Comparison of ENCODE assay signal across 10 mouse cellular contexts in genomic region chr8:109416327-109417100, GRCm38 (mm10).
DNase-seq lines count a peak whose midpoint lies in the region; ATAC-seq and TF ChIP-seq lines count a peak whose summit lies in the region.
"Had no signal": no experiment of that assay in that cellular context is flagged by ENCODE, and none has a peak within 500 bp of the region (broad histone marks: within the 10 kb centered on the region; RNA-seq: fewer than 3 reads in every experiment).

No protein-coding gene starts in this region.

- peaks cover 2 to 51% of the 10 kb centered on the region in 2 experiments; a peak in 2 of 4 replicates for H3K4me1 ChIP-seq in CH12.LX (ENCODE audit: control insufficient read depth in 1 of 2, insufficient read depth in 2 of 2)
- H3K4me1 ChIP-seq in hindbrain, embryonic 15.5 days (replicated peaks): peaks cover 41% of the 10 kb centered on the region
- peaks cover 37% of the 10 kb centered on the region for H3K4me1 ChIP-seq in midbrain, embryonic 14.5 days (ENCODE audit: control insufficient read depth, insufficient read depth, low read length)
- H3K4me1 ChIP-seq in kidney, embryonic 14.5 days (ENCODE audit: control insufficient read depth, insufficient read depth, low read length): no peaks in the 10 kb centered on the region

- H3K9me3 ChIP-seq in CH12.LX (replicated peaks; ENCODE audit: low read length): peaks cover 7% of the 10 kb centered on the region
- no peaks in the 10 kb centered on the region for H3K9me3 ChIP-seq in hindbrain, embryonic 15.5 days
- H3K9me3 ChIP-seq in midbrain, embryonic 14.5 days (ENCODE audit: control insufficient read depth, low read length): no peaks in the 10 kb centered on the region
- no peaks in the 10 kb centered on the region for H3K9me3 ChIP-seq in kidney, embryonic 14.5 days (ENCODE audit: control insufficient read depth, low read length)
- H3K9me3 ChIP-seq: heart, embryonic 13.5 days had no signal

- in situ Hi-C loops in CH12.LX (cut with MboI; ENCODE audit: low pct_ligation_motif_present, low pct_unique_long_range_greater_than_20kb, low sequenced_read_pairs): no loop called here

- TF ChIP-seq EP300 in CH12.LX (IDR thresholded peaks at IDR 0.05; ENCODE audit: low read length): peak; percentile 57; the same call in 1 of the 2 replicates

- H3K4me3 ChIP-seq in CH12.LX (replicated peaks in 1 of 3; ENCODE audit: low read depth in 2 of 3, low read length in 2 of 3, poor library complexity in 1 of 3): peak overlapping the region in 2 of 3 experiments; percentile 17 to 39
- H3K4me3 ChIP-seq in hindbrain, embryonic 15.5 days: no peak overlapping the region
- H3K4me3 ChIP-seq in midbrain, embryonic 14.5 days (replicated peaks; ENCODE audit: low read depth, low read length): 0 out of 2 replicates have a peak overlapping the region, but pooled peaks have one; percentile 7
- no peak overlapping the region for H3K4me3 ChIP-seq in kidney, embryonic 14.5 days (ENCODE audit: low read length)
- H3K4me3 ChIP-seq: heart, embryonic 13.5 days had no signal

- no peaks in the 10 kb centered on the region for H3K27me3 ChIP-seq in CH12.LX (replicated peaks)
- H3K27me3 ChIP-seq in hindbrain, embryonic 15.5 days: no peaks in the 10 kb centered on the region
- H3K27me3 ChIP-seq in midbrain, embryonic 14.5 days (ENCODE audit: control insufficient read depth, insufficient read depth, low read length): no peaks in the 10 kb centered on the region
- H3K27me3 ChIP-seq in kidney, embryonic 14.5 days (ENCODE audit: control insufficient read depth, insufficient read depth, low read length): no peaks in the 10 kb centered on the region
- H3K27me3 ChIP-seq: heart, embryonic 13.5 days had no signal

- no peak overlapping the region for H3K27ac ChIP-seq in CH12.LX (ENCODE audit: insufficient read depth, low read depth)
- H3K27ac ChIP-seq in hindbrain, embryonic 15.5 days (replicated peaks): peak overlapping the region; percentile 82
- H3K27ac ChIP-seq in midbrain, embryonic 14.5 days (replicated peaks; ENCODE audit: low read depth, low read length): peak overlapping the region; percentile 93
- no peak overlapping the region for H3K27ac ChIP-seq in kidney, embryonic 14.5 days (ENCODE audit: low read depth, low read length)
- H3K27ac ChIP-seq: heart, embryonic 13.5 days had no signal

- TF ChIP-seq RAD21 in CH12.LX (IDR thresholded peaks at IDR 0.05; ENCODE audit: low read depth, low read length): no peak

- H3K9ac ChIP-seq in CH12.LX (ENCODE audit: insufficient read depth, low read depth): peak overlapping the region; percentile 42; the same call in 1 of the 2 replicates
- no peak overlapping the region for H3K9ac ChIP-seq in hindbrain, embryonic 15.5 days
- peak overlapping the region; percentile 18; the same call in 1 of the 2 replicates for H3K9ac ChIP-seq in midbrain, embryonic 14.5 days (replicated peaks; ENCODE audit: low read length)
- no peak overlapping the region for H3K9ac ChIP-seq in kidney, embryonic 14.5 days (ENCODE audit: low read depth, low read length)
- H3K9ac ChIP-seq: heart, embryonic 13.5 days had no signal

- peak; percentile 39; the same call in 1 of the 2 replicates for ATAC-seq in hindbrain, embryonic 15.5 days (ENCODE audit: low FRiP score, low read depth)
- ATAC-seq in midbrain, embryonic 14.5 days (ENCODE audit: low FRiP score, low TSS enrichment): peak; percentile 19; the same call in 1 of the 2 replicates
- no peak for ATAC-seq in kidney, embryonic 14.5 days (ENCODE audit: low FRiP score, low TSS enrichment)
- no peak for ATAC-seq in activated CD4-positive, CD25-positive, alpha-beta regulatory T cell, adult 4 months
- ATAC-seq: Patski had no signal

- dilution Hi-C loops in CH12.LX (cut with MboI; ENCODE audit: extremely low pct_ligation_motif_present, extremely low pct_unique_long_range_greater_than_20kb, low sequenced_read_pairs): no loop called here

- H3K79me2 ChIP-seq in CH12.LX (replicated peaks; ENCODE audit: control insufficient read depth, extremely low read depth, insufficient read depth, poor library complexity, severe bottlenecking): no peaks in the 10 kb centered on the region

- 40% methylated on average over 17 of the region's 17 CpGs for WGBS in hindbrain, embryonic 15.5 days
- WGBS in midbrain, embryonic 14.5 days: 44% methylated on average over 17 of the region's 17 CpGs
- 77% methylated on average over 17 of the region's 17 CpGs for WGBS in kidney, embryonic 14.5 days

- peak overlapping the region; percentile 92 for H3K4me2 ChIP-seq in CH12.LX (ENCODE audit: insufficient read depth, low read depth, poor library complexity, severe bottlenecking)
- H3K4me2 ChIP-seq in hindbrain, embryonic 15.5 days: peak overlapping the region; percentile 39
- peak overlapping the region; percentile 38 for H3K4me2 ChIP-seq in midbrain, embryonic 14.5 days (ENCODE audit: low read length)
- no peak overlapping the region for H3K4me2 ChIP-seq in kidney, embryonic 14.5 days (replicated peaks; ENCODE audit: low read depth, low read length)
- H3K4me2 ChIP-seq: heart, embryonic 13.5 days had no signal

- no peak for TF ChIP-seq POLR2A in CH12.LX (IDR thresholded peaks at IDR 0.05; ENCODE audit: low read depth, low read length)

- no peaks in the 10 kb centered on the region for H3K36me3 ChIP-seq in CH12.LX (replicated peaks in 1 of 2; ENCODE audit: control insufficient read depth in 1 of 2, insufficient read depth in 1 of 2, low read length in 1 of 2)
- no peaks in the 10 kb centered on the region for H3K36me3 ChIP-seq in hindbrain, embryonic 15.5 days
- H3K36me3 ChIP-seq in midbrain, embryonic 14.5 days (ENCODE audit: control insufficient read depth, insufficient read depth, low read length): no peaks in the 10 kb centered on the region
- no peaks in the 10 kb centered on the region for H3K36me3 ChIP-seq in kidney, embryonic 14.5 days (ENCODE audit: control insufficient read depth, insufficient read depth, low read length)
- H3K36me3 ChIP-seq: heart, embryonic 13.5 days had no signal

- peak; percentile 64 for DNase-seq in CH12.LX (ENCODE audit: extremely low read depth)
- peak; percentile 84 for DNase-seq in brain, adult 2 months (ENCODE audit: low read depth, low spot score)
- peak; percentile 69 for DNase-seq in midbrain, embryonic 14.5 days
- DNase-seq in kidney, postnatal 36 days: no peak
- DNase-seq: thymus, adult 2 months had no signal

- no peak for TF ChIP-seq CTCF in CH12.LX (conservative IDR thresholded peaks at IDR 0.05 in 1 of 2, IDR thresholded peaks at IDR 0.05 in 1 of 2; ENCODE audit: low read depth in 2 of 2, low read length in 2 of 2)

TF ChIP-seq in CH12.LX, 34 proteins besides CTCF, POLR2A, EP300 and RAD21:
- TF ChIP-seq MAX (IDR thresholded peaks at IDR 0.05; ENCODE audit: low read length): no peak
- TF ChIP-seq TCF12 (IDR thresholded peaks at IDR 0.05; ENCODE audit: low read depth, low read length): no peak
- peak; percentile 87 for TF ChIP-seq ZNF384 (IDR thresholded peaks at IDR 0.05; ENCODE audit: low read depth, low read length)
- no peak for TF ChIP-seq NRF1 (IDR thresholded peaks at IDR 0.05; ENCODE audit: low read depth, low read length)
- TF ChIP-seq CHD1 (IDR thresholded peaks at IDR 0.05; ENCODE audit: low read depth, low read length): no peak
- TF ChIP-seq ZC3H11A (IDR thresholded peaks at IDR 0.05; ENCODE audit: low read depth, low read length): no peak
- no peak for TF ChIP-seq MEF2A (IDR thresholded peaks at IDR 0.05; ENCODE audit: borderline replicate concordance, low read depth, low read length)
- TF ChIP-seq UBTF (IDR thresholded peaks at IDR 0.05; ENCODE audit: low read depth, low read length): 0 out of 2 replicates have a peak, but pooled peaks have one; percentile 28
- TF ChIP-seq BHLHE40 (IDR thresholded peaks at IDR 0.05; ENCODE audit: low read depth, low read length): no peak
- no peak for TF ChIP-seq ETS1 (conservative IDR thresholded peaks at IDR 0.05; ENCODE audit: low read depth, low read length)
- TF ChIP-seq SMC3 (IDR thresholded peaks at IDR 0.05; ENCODE audit: low read depth, low read length): no peak
- TF ChIP-seq CHD2 (IDR thresholded peaks at IDR 0.05; ENCODE audit: low read length): no peak
- TF ChIP-seq IRF4 (IDR thresholded peaks at IDR 0.05; ENCODE audit: low read depth, low read length): peak; percentile 8; the same call in 1 of the 2 replicates
TF ChIP-seq in CH12.LX: peak in this region for 3.

Comparison
In these comparisons a context has a peak if more than half of its experiments do, and no peak if none do; other contexts are left out.
1. DNase-seq: peak in CH12.LX (single experiment), brain, adult 2 months (single experiment) and midbrain, embryonic 14.5 days (single experiment); none in kidney, postnatal 36 days (0 of 2).
2. H3K27ac ChIP-seq: peak in hindbrain, embryonic 15.5 days (single experiment) and midbrain, embryonic 14.5 days (single experiment); none in CH12.LX (single experiment) and kidney, embryonic 14.5 days (single experiment).
3. H3K4me3 ChIP-seq: peak in CH12.LX (2 of 3) and midbrain, embryonic 14.5 days (single experiment); none in hindbrain, embryonic 15.5 days (single experiment) and kidney, embryonic 14.5 days (single experiment).
4. H3K9ac ChIP-seq: peak in CH12.LX (single experiment) and midbrain, embryonic 14.5 days (single experiment); none in hindbrain, embryonic 15.5 days (single experiment) and kidney, embryonic 14.5 days (single experiment).
5. ATAC-seq: peak in hindbrain, embryonic 15.5 days (single experiment) and midbrain, embryonic 14.5 days (single experiment); none in kidney, embryonic 14.5 days (single experiment) and activated CD4-positive, CD25-positive, alpha-beta regulatory T cell, adult 4 months (single experiment).